Mouse (Mus musculus) cerebellum, postnatal 4 days (tissue): ENCODE measurements around the gene Hfe.
A peak's percentile ranks its signal among the peaks of the same experiment; 100 is the strongest.
"Not testable (repeated sequence)": the region's sequence is repeated elsewhere in the genome, so short reads cannot be mapped to it uniquely, and the experiment has no call there.

Experiments
- DNase-seq, 2 experiments: peaks; one replicate each; pipeline ENCODE4 v3.0.0; 2022; ENCODE audit warnings: low spot score in 2 of 2, mixed read lengths in 1 of 2

Hfe gene

GRCm38 (mm10) chr13:23685966-23686365 is 24.7 kb downstream of the Hfe start:
- DNase-seq, result no peak

DNA sequence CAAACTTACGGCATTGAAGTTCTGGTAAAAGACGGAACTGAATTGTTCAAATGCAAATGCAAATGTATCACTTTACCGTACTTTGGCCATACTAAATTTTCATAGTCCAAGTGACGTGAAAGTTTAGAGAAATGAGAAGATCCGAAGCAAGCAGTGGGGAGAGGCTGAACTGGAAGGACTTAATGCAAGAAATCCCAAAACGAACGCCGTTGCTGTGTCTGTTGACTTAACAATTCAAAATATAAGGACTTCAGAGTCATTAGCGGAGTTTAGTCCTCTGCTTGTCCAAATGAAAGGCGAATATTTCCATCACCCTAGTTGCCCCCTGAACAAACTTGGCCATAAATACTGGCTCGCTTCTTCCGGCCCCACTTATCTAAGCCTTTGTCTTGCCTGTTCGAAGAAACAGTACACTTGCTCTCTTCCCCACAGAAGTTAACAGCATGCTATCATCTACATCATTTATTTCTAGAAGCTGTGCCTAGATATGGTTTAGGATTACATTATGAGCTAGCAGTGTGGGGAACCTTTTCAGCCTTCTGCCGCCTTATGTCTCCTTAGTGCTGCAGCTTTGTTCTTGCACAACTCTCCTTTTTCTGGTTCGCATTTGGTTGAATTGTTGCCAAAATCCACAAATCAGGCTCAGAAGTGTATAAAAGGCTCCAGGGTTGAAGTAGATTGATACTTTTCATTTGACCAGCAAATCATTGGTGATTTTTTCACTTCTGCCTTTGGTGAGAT is 25.4 kb downstream of the Hfe start:
- DNase-seq, result no peak

DNA sequence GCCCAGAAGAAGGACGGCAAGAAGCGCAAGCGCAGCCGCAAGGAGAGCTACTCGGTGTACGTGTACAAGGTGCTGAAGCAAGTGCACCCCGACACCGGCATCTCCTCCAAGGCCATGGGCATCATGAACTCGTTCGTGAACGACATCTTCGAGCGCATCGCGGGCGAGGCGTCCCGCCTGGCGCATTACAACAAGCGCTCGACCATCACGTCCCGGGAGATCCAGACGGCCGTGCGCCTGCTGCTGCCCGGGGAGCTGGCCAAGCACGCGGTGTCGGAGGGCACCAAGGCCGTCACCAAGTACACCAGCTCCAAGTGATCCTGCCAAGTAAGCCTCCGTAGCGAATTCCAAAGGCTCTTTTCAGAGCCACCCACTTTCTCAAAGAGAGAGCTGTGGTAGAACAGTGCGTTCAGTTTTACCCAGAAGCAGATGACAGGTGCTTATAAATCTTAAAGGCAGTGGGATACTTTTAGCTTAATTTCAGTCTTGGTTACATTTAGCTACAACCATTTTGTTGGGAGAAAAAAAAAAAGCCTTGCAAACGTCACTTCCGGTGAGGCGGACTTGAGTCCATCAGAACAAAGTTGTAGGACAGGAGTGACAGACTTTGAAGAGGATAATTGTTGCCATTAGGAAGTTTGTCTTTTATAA is 26.2 kb downstream of the Hfe start:
- DNase-seq, result peak in 1 of 2 experiments; percentile 10

DNA sequence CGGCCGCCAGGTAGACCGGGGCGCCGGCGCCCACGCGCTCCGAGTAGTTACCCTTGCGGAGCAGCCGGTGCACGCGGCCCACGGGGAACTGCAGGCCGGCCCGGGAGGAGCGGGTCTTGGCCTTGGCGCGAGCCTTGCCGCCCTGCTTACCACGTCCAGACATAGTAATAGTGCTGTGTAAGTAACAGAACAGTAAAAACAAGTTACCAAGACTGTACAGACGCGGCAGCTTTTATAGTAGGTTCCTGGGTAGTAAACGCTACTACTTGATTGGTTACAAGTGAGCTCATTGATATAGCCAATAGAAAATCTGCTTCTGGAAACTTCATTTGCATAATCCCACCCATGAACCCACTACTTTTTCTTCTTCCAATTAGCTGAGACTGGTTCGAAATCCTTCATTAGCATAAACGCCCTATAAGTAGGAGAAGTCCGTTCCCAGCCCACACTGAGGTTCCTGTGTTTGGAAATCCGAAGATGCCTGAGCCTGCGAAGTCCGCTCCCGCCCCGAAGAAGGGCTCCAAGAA is 26.8 kb downstream of the Hfe start, which contains the start of the genes Hist1h2ac and Hist1h2bc:
Gene Hist1h2ac, minus strand, starts transcription at position 194 of the 527 bp plus-strand sequence.
Gene Hist1h2bc, plus strand, starts transcription at position 445 of the 527 bp plus-strand sequence.
- peak in 1 of 2 experiments; percentile 68 for DNase-seq

GRCm38 (mm10) chr13:23682947-23683754 is 27.5 kb downstream of the Hfe start:
- not testable (repeated sequence) for DNase-seq

DNA sequence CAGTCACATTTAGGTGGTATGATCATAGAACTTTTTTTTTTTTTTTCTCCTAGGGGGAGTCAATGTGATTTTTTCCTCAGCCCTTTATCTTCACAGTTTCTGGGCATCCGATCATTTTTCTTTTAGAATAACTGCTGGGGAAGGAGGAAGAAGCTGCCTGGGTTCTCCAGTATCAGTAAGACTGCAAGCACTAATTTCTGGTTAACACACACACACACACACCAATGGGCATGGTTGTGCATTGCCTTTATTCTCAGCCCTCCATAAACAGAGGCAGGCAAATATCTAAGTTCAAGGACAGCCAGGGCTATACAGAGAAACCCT is 28.1 kb downstream of the Hfe start:
- DNase-seq, result no peak

DNA sequence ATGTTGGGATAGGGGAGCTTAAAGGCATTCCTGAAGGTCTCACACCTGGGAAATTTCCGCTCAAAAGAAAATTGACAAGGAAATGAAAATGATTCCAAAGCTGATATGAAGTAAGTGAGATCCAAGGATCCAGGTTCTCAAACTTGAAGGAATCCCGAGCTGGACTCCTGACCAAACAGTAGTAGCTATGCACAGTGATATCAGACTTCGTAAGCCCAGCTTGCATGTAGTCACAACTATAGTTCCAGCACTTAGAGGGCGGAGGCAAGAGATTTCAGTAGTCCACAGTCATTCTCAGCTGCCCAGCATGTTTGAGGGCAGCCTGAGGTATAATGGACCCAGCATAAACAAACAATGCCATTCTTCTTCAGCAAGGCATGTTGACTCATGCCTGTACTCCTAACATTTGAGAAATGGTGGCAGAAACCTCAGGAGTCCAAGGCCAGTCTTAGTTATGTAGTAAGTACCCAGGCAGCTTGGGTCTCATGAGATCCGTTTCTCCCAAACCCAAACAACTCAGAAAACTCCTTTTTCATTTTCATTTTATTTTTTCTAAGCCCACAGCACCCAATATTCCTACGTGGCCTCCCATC is 28.6 kb downstream of the Hfe start:
- no peak for DNase-seq

- no peak for DNase-seq
Measured at GRCm38 (mm10) chr13:23662536-23662935, 48.1 kb downstream of the Hfe start.

- no peak for DNase-seq
Measured at GRCm38 (mm10) chr13:23659636-23660366, 50.9 kb downstream of the Hfe start.
